Comparison of ENCODE assay signal across 1 mouse cellular context in genomic region chr13:91908202-91908980, GRCm38 (mm10).
TF ChIP-seq lines count a peak whose summit lies in the region.

No protein-coding gene starts in this region.

TF ChIP-seq in CH12.LX, 34 proteins besides CTCF, POLR2A, EP300 and RAD21 (continued from another document):
- TF ChIP-seq MXI1 (IDR thresholded peaks at IDR 0.05; ENCODE audit: low read depth, low read length) (no peak), ELF1 (IDR thresholded peaks at IDR 0.05; ENCODE audit: low read depth, low read length) (no peak), MAX (IDR thresholded peaks at IDR 0.05; ENCODE audit: low read length) (no peak), E2F4 (IDR thresholded peaks at IDR 0.05; ENCODE audit: insufficient replicate concordance, low read depth, low read length) (no peak), BHLHE40 (IDR thresholded peaks at IDR 0.05; ENCODE audit: low read depth, low read length) (no peak), USF2 (conservative IDR thresholded peaks at IDR 0.05; ENCODE audit: low read depth, low read length) (no peak), ZNF384 (IDR thresholded peaks at IDR 0.05; ENCODE audit: low read depth, low read length) (no peak)
